Mouse (Mus musculus) bone marrow macrophage, adult 2 months (primary cell): ENCODE measurements at regions not wholly inside any gene's neighbourhood (a gene's known extent, or its start where the extent isn't known, plus 50 kb on each side); places are given as distances from the start of the nearest gene placed in this dataset.

Source experiments
- H3K27ac ChIP-seq: 2 replicates; pipeline ENCODE4 v1.5.1; 2012; ENCODE audit warnings: low read depth, low read length; ENCODE audit not compliant: insufficient read depth
- H3K4me1 ChIP-seq: 2 replicates; pipeline ENCODE4 v1.6.1; 2012; ENCODE audit warnings: low read length; ENCODE audit not compliant: control insufficient read depth, insufficient read depth
- H3K4me3 ChIP-seq: 2 replicates; pipeline ENCODE4 v1.5.1; 2012; ENCODE audit warnings: mild to moderate bottlenecking, low read length, moderate library complexity; ENCODE audit not compliant: insufficient read depth
- CTCF ChIP-seq: IDR thresholded peaks from 2 replicates; pipeline ENCODE4 v1.5.1; 2012; ENCODE audit warnings: low read depth, mild to moderate bottlenecking, low read length, moderate library complexity
- POLR2A ChIP-seq: IDR thresholded peaks from 2 replicates; pipeline ENCODE4 v1.6.1; 2012; ENCODE audit warnings: mild to moderate bottlenecking, low read depth, low read length, borderline replicate concordance

DNA sequence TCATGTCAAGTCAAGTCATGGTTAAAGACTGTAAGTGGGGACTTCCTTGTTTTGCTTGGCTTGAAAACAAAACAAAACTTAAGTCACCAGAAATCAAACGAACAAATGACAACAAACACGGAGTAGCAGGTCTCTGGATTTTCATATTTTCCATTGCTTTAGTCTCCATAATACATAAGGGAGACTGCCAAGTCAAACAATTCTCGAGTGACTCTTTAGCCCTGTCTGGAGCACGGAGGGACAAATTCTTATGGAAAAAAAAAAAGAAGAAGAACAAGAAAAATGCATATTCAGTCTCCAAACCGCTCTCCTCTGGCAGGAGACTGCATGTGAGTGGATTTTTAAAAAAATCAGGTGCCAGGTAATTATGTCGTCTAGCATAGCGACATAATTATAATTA lies 129.6 kb upstream of the Med14 start:
- H3K4me1 ChIP-seq = peaks cover 8% of the 10 kb centered on the region; the same call in 1 of the 2 replicates
- H3K27ac ChIP-seq = no peak overlapping the region
- TF ChIP-seq CTCF (no peak), POLR2A (no peak)
- H3K4me3 ChIP-seq = no peak overlapping the region

DNA sequence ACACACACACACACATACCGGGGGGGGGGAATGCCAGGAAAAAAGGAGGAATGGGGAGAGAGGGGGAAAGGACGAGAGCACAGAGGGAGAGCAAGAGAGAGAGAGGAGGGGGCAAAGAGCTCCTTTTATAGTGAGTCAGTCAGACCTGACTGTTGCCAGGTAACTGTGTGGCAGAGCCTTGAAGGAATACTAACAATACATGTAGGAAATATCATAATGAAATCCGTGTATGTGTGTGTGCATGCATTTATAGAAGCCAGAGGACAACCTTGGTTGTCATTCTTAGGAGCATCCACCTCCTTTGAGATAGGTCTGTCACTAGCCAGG lies 127.6 kb upstream of the Med14 start:
- H3K27ac ChIP-seq = no peak overlapping the region
- no peak overlapping the region for H3K4me3 ChIP-seq
- H3K4me1 ChIP-seq = peaks cover 8% of the 10 kb centered on the region; the same call in 1 of the 2 replicates
- no peak for TF ChIP-seq POLR2A
- TF ChIP-seq CTCF = no peak

DNA sequence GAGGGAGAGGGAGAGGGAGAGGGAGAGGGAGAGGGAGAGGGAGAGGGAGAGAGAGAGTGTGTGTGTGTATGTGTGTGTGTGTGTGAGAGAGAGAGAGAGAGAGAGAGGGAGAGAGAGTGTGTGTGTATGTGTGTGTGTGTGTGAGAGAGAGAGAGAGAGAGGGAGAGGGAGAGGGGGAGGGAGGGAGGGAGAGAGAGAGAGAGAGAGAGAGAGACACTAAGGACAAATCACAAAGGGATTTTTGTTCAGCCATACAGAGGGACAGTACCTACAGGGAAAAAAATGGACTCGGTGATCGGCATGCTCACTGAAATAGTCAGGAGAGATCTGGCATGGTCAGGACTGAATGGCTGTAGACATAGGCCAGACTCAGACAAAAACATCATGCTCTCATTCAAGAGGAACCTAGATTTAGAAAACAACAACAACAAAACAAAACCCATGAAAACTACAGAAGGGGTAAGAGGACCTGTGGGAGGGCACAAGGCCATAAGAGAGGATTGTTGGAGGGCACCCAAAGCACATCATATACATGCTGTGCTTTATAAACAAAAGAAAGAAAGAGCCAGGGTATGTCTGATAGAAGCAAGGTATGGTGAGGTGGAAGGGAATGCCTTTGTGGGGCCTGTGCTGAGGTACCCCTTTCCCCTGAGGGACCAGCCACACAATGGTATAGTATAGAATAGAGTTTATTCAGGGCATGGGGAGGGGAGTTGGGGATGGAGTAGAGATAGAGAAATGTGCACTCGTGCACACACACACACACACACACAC lies 127.0 kb upstream of the Med14 start:
- TF ChIP-seq POLR2A = no peak
- no peak for TF ChIP-seq CTCF
- H3K4me3 ChIP-seq = no peak overlapping the region
- no peak overlapping the region for H3K27ac ChIP-seq
- H3K4me1 ChIP-seq = peaks cover 8% of the 10 kb centered on the region; the same call in 1 of the 2 replicates

DNA sequence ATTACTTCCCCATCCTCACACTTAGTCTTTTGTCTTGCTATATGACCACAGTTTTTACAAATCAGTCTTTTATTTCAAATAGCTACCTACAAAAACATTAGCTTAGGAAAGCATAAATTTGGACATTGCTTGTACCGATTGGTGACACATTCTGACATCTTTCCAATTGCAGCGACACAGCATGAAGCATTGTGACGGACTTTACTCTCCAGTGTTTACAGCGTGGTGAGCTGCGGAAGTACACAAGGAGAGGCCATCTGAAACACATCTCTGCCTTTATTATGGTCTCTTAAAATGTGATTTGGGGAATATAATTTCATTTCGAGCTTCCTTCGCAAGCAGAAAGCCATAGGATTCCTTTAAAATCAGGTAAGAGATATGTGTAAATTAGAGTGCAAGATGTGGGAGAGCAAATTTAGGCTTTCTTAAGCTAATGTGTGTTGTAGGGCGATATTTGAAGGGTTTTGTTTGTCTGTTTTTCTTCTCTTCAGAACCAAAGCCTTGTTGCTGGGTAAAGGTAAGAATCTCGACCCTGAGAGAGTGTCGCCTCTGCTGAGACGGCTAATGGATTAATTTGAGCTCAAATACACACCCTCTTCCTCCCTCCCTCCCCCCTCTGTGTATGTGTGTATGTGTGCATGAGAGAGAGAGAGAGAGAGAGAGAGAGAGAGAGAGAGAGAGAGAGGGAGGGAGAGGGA lies 126.3 kb upstream of the Med14 start:
- Histone ChIP-seq H3K27ac (no peak overlapping the region), H3K4me1 (0 out of 2 replicates have a peak, but pooled peaks cover 6% of the 10 kb centered on the region), H3K4me3 (no peak overlapping the region)
- TF ChIP-seq POLR2A (no peak), CTCF (no peak)

DNA sequence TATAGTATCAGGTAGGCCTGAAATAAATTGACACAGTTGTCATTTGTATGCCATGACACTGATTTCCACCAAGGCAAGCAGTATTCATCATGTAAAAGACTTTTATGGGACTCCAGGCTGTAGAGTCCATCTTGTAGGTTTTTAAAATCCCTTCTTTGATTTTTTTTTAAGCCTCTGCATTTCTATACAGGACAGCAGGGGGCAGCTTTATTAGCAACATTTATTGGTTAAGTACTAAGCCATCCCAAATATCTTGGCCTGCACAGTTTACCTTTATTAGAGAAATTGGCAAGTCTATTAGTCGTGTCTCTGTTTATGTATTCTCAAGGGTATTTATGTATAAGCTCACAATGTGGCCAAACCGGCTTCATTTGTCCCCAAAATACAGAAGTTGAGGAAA lies 125.6 kb upstream of the Med14 start:
- no peak for TF ChIP-seq POLR2A
- TF ChIP-seq CTCF = no peak
- Histone ChIP-seq H3K27ac (no peak overlapping the region), H3K4me1 (0 out of 2 replicates have a peak, but pooled peaks cover 4% of the 10 kb centered on the region), H3K4me3 (no peak overlapping the region)

DNA sequence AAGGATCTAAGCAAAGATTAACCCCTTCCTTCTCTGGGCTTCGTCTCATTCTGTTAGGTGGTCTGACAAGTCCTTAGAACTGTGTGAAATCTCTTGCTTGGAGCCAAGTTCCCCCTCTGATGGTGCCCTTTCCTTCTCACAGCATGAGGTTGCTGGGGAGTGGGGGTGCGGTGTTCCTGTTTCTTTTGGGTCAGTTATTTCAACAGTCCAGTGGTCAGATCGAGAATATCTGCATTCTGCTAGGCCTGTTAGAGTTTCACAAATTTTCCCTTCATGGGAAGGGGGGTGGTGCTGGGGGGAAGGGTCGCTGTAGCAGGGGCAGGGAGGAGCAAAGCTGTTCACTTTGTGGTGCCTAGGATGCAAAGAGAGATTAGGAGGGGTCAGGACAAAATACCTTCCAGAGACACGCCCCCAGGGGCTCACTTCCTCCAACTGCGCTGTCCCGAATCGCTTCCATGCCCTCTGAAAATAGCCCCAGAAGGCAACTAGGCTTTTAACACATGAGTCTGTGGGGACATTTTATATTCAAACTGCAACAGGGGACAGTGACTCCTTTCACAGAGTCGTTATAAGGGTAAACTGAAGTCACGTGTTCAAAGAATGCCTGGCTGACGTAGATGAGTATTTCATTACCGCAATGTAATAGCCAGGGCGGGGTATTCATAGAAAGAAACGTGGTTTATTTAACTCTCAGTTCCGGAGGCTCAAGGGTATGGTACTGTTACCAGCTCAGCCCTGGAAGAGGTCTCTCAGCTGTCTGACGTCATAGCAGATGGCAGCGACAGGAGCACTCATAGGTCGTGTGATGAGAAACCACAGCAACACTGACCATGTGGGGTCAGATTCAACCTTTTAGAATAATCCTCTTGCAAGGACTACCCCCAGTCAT lies 124.5 kb upstream of the Med14 start:
- H3K4me3 ChIP-seq = no peak overlapping the region
- H3K27ac ChIP-seq = no peak overlapping the region
- TF ChIP-seq CTCF (no peak), POLR2A (no peak)
- 0 out of 2 replicates have a peak, but pooled peaks cover 4% of the 10 kb centered on the region for H3K4me1 ChIP-seq

DNA sequence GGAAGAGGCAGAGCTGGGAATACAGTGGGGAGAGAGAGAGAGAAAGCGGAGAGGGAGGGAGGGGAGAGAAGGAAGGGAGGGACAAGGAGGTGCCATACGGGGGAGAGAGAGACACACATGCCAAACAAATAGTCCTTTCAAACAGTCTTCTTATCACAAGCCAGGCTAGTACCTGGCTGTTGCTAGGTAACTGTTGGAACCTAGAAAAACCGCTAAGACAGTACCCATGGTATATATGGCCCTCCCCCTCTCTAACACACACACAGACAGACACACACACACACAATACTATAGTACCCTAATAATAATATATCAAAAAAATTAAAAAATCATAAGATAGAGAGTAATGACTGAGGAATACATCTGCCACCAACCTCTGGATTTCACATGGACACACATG lies 117.4 kb upstream of the Med14 start:
- H3K4me3 ChIP-seq = no peak overlapping the region
- peaks cover 6% of the 10 kb centered on the region; the same call in 1 of the 2 replicates for H3K4me1 ChIP-seq
- no peak overlapping the region for H3K27ac ChIP-seq
- TF ChIP-seq POLR2A (no peak), CTCF (no peak)

DNA sequence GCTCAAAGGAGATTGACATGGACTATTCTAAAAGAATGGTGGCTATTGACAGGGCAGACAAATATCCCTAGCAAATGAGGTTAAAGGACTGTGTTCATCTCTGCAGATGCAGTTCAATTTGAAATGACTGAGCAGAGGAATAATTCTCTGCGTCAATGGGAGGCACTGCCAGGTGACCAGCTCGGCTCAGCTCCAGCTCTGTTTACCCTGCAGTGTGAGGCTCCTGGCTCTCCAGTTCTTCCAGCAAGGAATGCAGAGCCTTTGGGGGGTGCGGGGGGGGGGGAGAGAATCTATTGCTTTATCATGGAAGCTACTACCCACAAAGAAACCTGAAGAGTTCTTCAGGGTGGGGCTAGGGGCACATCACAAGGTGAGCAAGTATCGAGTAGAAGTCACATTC lies 115.6 kb upstream of the Med14 start:
- H3K27ac ChIP-seq = no peak overlapping the region
- TF ChIP-seq POLR2A (no peak), CTCF (no peak)
- H3K4me1 ChIP-seq = peaks cover 6% of the 10 kb centered on the region; the same call in 1 of the 2 replicates

DNA sequence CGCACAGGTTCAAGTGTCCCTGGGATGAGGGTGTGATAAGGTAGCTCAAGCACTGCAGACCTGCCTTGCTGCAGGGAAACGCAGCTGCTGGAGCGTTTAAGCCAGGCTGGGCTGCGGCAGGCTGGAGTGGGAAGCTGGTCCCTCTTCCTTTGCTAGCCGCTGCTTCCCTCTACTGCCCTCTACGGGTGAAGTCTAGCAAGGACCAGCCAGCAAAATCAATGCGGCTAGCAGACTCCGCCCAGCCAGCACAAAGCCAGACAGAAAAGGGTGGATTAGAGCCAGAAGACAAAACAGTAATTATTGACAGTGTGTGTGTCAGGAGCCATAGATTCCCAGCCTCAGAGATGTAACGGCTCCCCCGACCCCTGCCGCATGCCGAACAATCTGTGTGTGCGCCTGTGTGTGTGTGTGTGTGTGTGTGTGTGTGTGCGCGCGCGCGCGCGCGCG lies 111.8 kb upstream of the Med14 start:
- H3K27ac ChIP-seq = peak overlapping the region; percentile 45
- peak overlapping the region; percentile 75 for H3K4me3 ChIP-seq
- TF ChIP-seq POLR2A (no peak), CTCF (0 out of 2 replicates have a peak, but pooled peaks have one; percentile 9)

More for the DNA sequence above, 115.6 kb upstream of the Med14 start:
- H3K4me3 ChIP-seq = no peak overlapping the region

More for the DNA sequence above, 111.8 kb upstream of the Med14 start:
- H3K4me1 ChIP-seq = peaks cover 6% of the 10 kb centered on the region; the same call in 1 of the 2 replicates
